Mouse (Mus musculus): Measurements from ENCODE around the gene Tmem56. TPM values are rescaled to one million over a fixed set of nuclear protein-coding genes. Genes with fewer than 3 reads are reported as not detected.

The Tmem56 gene
- polyA plus RNA-seq, 1 experiment from 2014 or later, result 0.98 TPM

DNA sequence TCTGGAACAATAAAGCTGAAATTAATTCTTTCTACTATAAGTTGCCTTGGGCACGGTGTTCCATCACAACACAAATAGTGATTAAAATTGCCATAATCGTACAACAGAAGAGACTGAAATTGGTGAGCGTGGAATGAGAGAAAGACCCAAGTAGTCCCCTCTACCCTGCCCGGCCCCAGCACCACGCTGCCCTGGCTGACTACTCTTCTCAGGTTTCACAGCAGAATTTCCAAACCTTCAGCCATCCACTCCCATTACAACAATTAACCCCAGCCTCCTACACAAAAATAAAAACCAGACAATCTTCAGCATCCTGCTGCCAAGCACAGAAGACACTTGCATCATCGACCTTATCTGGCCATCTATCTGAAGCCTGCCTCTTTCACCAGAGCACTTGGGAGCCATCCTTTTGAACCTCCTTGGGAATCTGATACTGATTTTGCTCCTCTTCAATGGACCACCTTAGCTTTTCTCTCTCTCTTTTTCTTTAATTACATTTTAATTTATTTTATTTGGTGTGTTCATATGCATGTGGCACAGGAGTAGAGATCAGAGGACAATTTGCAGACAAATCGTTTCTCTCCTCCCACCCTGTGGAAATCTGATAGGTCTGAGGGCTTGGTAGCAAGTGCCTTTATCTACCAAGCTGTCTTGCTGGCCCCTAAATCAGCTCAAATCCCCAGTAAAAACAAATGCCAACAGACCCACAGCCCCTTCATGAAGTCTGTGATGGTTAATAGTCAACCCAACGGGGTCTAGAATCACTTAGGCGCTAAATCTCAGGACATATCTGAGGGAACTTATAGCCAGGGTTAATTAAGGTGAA lies 40.6 kb downstream of the Tmem56 start:
- Histone ChIP-seq H3K36me3 (ENCODE audit: control insufficient read depth, insufficient read depth, low read length) (no peaks in the 10 kb centered on the region), H3K4me2 (replicated peaks; ENCODE audit: low read depth, low read length) (no peak overlapping the region), H3K4me3 (ENCODE audit: low read depth, low read length) (no peak overlapping the region), H3K9ac (replicated peaks; ENCODE audit: low read depth, low read length) (no peak overlapping the region), H3K4me1 (ENCODE audit: control insufficient read depth, insufficient read depth, low read length) (no peaks in the 10 kb centered on the region), H3K27ac (ENCODE audit: low read length) (no peak overlapping the region), H3K27me3 (ENCODE audit: control insufficient read depth, insufficient read depth, low read length) (no peaks in the 10 kb centered on the region), H3K9me3 (ENCODE audit: control insufficient read depth, low read depth, low read length) (no peaks in the 10 kb centered on the region)
- ATAC-seq (ENCODE audit: insufficient number of reproducible peaks, insufficient read depth, low FRiP score, low read depth), result no peak
- 50% methylated on average over 9 of the region's 9 CpGs for WGBS

DNA sequence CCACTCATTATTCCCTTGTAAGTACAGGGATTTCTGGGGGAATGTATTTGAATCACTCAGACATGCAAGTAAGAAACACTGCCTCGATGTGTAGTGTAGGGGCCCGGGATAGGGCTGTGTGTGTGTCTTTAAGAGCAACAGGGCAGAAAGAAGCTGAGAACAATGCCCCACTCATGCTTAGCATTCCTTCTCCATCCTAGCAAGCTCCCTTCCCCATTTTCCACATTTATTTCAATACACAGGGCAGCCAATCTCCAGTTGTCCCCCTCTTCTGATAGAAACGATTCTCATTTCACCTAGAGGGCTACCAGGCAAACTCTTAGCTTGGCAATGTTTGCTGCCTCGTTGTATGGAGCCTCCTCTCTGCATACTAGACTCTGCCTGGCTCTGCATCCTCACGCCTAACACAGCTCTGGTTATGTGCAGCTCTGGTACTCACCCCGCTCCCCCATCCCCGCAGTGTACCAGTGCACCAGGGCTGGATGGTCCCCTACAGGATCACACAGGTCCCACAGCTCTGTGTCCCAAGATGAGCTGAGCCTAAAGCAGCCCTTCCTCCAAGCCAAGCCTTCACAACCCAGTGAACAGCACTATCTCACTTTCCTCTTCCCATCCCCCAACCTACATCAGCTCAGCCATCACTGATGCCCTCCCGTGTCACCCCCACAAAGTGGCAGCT lies 42.4 kb downstream of the Tmem56 start:
- Histone ChIP-seq H3K4me2 (replicated peaks; ENCODE audit: low read depth, low read length) (no peak overlapping the region), H3K36me3 (ENCODE audit: control insufficient read depth, insufficient read depth, low read length) (no peaks in the 10 kb centered on the region), H3K4me1 (ENCODE audit: control insufficient read depth, insufficient read depth, low read length) (no peaks in the 10 kb centered on the region), H3K4me3 (ENCODE audit: low read depth, low read length) (no peak overlapping the region), H3K27ac (ENCODE audit: low read length) (no peak overlapping the region), H3K27me3 (ENCODE audit: control insufficient read depth, insufficient read depth, low read length) (no peaks in the 10 kb centered on the region), H3K9me3 (ENCODE audit: control insufficient read depth, low read depth, low read length) (no peaks in the 10 kb centered on the region), H3K9ac (replicated peaks; ENCODE audit: low read depth, low read length) (no peak overlapping the region)
- WGBS, result 54% methylated on average over 8 of the region's 8 CpGs
- ATAC-seq (ENCODE audit: insufficient number of reproducible peaks, insufficient read depth, low FRiP score, low read depth), result no peak

DNA sequence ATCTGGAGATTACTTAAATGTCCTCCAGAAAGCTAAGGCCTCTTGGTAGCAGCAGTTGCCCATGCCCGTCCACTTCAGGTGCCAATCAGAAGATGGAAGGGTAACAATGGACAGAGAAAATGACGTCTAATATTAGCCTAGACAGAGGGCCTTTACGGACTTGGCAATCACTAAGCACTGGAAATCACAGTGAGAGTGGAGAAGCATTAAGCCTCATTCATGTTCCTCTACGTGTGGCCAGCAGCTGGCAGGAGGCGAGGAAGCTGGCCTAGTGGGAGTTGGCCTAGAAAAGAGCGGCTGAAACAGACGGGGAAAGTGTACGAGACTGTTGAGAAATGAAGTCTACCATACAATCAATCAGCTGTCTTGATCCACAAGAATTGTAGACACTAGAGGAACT lies 43.8 kb downstream of the Tmem56 start:
- H3K4me3 ChIP-seq (ENCODE audit: low read depth, low read length), result no peak overlapping the region
- H3K4me1 ChIP-seq (ENCODE audit: control insufficient read depth, insufficient read depth, low read length), result no peaks in the 10 kb centered on the region
- H3K27me3 ChIP-seq (ENCODE audit: control insufficient read depth, insufficient read depth, low read length), result no peaks in the 10 kb centered on the region
- ATAC-seq (ENCODE audit: insufficient number of reproducible peaks, insufficient read depth, low FRiP score, low read depth), result no peak
- H3K9me3 ChIP-seq (ENCODE audit: control insufficient read depth, low read depth, low read length), result no peaks in the 10 kb centered on the region
- H3K9ac ChIP-seq (replicated peaks; ENCODE audit: low read depth, low read length), result no peak overlapping the region
- no peak overlapping the region for H3K4me2 ChIP-seq (replicated peaks; ENCODE audit: low read depth, low read length)
- WGBS, result 73% methylated on average over 8 of the region's 8 CpGs
- no peak overlapping the region for H3K27ac ChIP-seq (ENCODE audit: low read length)
- H3K36me3 ChIP-seq (ENCODE audit: control insufficient read depth, insufficient read depth, low read length), result no peaks in the 10 kb centered on the region

DNA sequence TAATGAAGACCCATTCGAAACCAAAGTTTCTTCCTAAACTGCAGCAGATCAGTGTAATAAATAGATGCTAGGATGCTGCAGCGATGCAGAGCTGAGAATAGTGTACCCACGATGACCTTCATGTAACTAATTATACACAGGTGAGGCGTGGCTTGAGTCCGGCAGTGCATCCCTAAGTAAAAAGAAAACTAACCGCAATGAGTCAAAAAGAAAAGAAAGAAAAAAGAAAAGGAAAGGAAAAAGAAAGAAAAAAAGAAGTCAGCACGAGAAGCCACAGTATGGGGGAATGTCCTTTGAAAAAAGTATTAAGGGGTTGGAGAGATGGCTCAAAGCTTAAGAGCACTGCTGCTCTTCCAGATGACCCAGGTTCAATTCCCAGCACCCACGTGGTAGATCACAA lies 58.1 kb downstream of the Tmem56 start:
- H3K27ac ChIP-seq (ENCODE audit: low read length), result no peak overlapping the region
- 83% methylated on average over 8 of the region's 8 CpGs for WGBS
- H3K9me3 ChIP-seq (ENCODE audit: control insufficient read depth, low read depth, low read length), result no peaks in the 10 kb centered on the region
- no peaks in the 10 kb centered on the region for H3K4me1 ChIP-seq (ENCODE audit: control insufficient read depth, insufficient read depth, low read length)
- ATAC-seq (ENCODE audit: insufficient number of reproducible peaks, insufficient read depth, low FRiP score, low read depth), result no peak
- H3K36me3 ChIP-seq (ENCODE audit: control insufficient read depth, insufficient read depth, low read length), result no peaks in the 10 kb centered on the region
- H3K4me3 ChIP-seq (ENCODE audit: low read depth, low read length), result no peak overlapping the region
- no peaks in the 10 kb centered on the region for H3K27me3 ChIP-seq (ENCODE audit: control insufficient read depth, insufficient read depth, low read length)
- H3K4me2 ChIP-seq (replicated peaks; ENCODE audit: low read depth, low read length), result no peak overlapping the region
- no peak overlapping the region for H3K9ac ChIP-seq (replicated peaks; ENCODE audit: low read depth, low read length)

DNA sequence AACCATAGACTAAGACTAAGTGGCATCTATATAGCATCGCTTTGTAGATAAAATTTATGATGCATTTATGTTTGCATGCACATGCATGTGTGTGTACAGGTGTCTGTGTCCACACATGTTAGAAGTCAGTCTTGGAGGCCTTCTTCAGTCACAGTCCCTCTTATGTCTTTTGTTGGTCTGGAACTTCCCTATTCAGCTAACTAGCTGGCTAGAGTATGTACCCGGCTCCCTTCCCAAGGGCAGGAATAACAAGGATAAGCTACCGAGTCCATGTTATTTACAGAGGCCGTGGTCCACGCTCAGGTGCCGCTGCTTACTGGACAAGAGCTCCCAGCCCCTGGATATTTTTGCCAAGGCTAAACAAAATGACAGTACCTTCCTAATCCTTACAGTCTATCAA lies 58.7 kb downstream of the Tmem56 start:
- no peak for ATAC-seq (ENCODE audit: insufficient number of reproducible peaks, insufficient read depth, low FRiP score, low read depth)
- H3K4me1 ChIP-seq (ENCODE audit: control insufficient read depth, insufficient read depth, low read length), result no peaks in the 10 kb centered on the region
- H3K9me3 ChIP-seq (ENCODE audit: control insufficient read depth, low read depth, low read length), result no peaks in the 10 kb centered on the region
- H3K27ac ChIP-seq (ENCODE audit: low read length), result no peak overlapping the region
- WGBS, result 94% methylated on average over 6 of the region's 6 CpGs
- no peak overlapping the region for H3K9ac ChIP-seq (replicated peaks; ENCODE audit: low read depth, low read length)
- no peaks in the 10 kb centered on the region for H3K27me3 ChIP-seq (ENCODE audit: control insufficient read depth, insufficient read depth, low read length)
- H3K4me3 ChIP-seq (ENCODE audit: low read depth, low read length), result no peak overlapping the region
- no peaks in the 10 kb centered on the region for H3K36me3 ChIP-seq (ENCODE audit: control insufficient read depth, insufficient read depth, low read length)
- H3K4me2 ChIP-seq (replicated peaks; ENCODE audit: low read depth, low read length), result no peak overlapping the region

DNA sequence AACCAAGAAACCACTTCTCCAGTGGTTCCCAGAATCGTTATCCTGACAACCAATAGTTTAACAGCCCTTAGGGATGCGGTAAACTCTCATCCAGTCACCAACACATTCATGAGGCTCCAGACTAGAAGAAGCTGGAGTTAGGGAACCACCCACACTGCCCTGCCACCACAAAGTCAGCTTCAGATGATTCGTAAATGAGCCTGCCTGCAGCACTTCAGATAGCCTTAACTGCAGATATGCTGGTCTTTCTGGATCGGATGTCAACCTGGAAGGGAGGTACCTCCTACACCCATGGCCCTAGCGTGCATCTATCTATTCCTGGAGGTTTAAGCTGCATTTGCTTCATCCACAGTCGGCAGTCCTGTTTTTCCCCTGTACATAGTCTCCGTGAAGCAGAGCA lies 60.9 kb downstream of the Tmem56 start:
- Histone ChIP-seq H3K4me3 (ENCODE audit: low read depth, low read length) (no peak overlapping the region), H3K4me2 (replicated peaks; ENCODE audit: low read depth, low read length) (no peak overlapping the region), H3K9me3 (ENCODE audit: control insufficient read depth, low read depth, low read length) (no peaks in the 10 kb centered on the region), H3K9ac (replicated peaks; ENCODE audit: low read depth, low read length) (no peak overlapping the region), H3K27ac (ENCODE audit: low read length) (no peak overlapping the region), H3K27me3 (ENCODE audit: control insufficient read depth, insufficient read depth, low read length) (no peaks in the 10 kb centered on the region), H3K36me3 (ENCODE audit: control insufficient read depth, insufficient read depth, low read length) (no peaks in the 10 kb centered on the region), H3K4me1 (ENCODE audit: control insufficient read depth, insufficient read depth, low read length) (no peaks in the 10 kb centered on the region)
- ATAC-seq (ENCODE audit: insufficient number of reproducible peaks, insufficient read depth, low FRiP score, low read depth), result no peak
- 74% methylated on average over 7 of the region's 7 CpGs for WGBS

DNA sequence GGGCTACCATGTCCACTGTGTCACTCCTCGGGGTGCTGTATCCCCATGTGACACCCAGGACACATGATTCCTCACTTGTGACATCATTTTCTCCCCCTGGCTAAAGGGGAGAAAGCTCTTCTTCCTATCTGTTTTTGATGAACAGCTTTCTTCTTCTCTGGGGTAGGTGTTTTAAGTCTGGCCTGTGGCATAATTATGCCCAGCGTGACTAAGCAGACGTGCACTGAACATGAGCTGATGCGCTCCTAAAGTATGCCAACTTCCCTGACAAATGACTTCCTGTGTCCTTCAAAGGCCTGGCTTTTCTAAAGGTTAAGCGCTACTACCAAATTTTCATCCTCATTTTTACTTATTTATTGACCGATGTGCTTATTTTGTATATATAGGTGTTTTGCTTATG lies 65.9 kb downstream of the Tmem56 start:
- H3K4me3 ChIP-seq (ENCODE audit: low read depth, low read length), result no peak overlapping the region
- H3K9me3 ChIP-seq (ENCODE audit: control insufficient read depth, low read depth, low read length), result no peaks in the 10 kb centered on the region
- 76% methylated on average over 6 of the region's 6 CpGs for WGBS
- H3K36me3 ChIP-seq (ENCODE audit: control insufficient read depth, insufficient read depth, low read length), result no peaks in the 10 kb centered on the region
- no peak for ATAC-seq (ENCODE audit: insufficient number of reproducible peaks, insufficient read depth, low FRiP score, low read depth)
- no peak overlapping the region for H3K9ac ChIP-seq (replicated peaks; ENCODE audit: low read depth, low read length)
- H3K27ac ChIP-seq (ENCODE audit: low read length), result no peak overlapping the region
- H3K4me1 ChIP-seq (ENCODE audit: control insufficient read depth, insufficient read depth, low read length), result no peaks in the 10 kb centered on the region
- no peak overlapping the region for H3K4me2 ChIP-seq (replicated peaks; ENCODE audit: low read depth, low read length)
- no peaks in the 10 kb centered on the region for H3K27me3 ChIP-seq (ENCODE audit: control insufficient read depth, insufficient read depth, low read length)

DNA sequence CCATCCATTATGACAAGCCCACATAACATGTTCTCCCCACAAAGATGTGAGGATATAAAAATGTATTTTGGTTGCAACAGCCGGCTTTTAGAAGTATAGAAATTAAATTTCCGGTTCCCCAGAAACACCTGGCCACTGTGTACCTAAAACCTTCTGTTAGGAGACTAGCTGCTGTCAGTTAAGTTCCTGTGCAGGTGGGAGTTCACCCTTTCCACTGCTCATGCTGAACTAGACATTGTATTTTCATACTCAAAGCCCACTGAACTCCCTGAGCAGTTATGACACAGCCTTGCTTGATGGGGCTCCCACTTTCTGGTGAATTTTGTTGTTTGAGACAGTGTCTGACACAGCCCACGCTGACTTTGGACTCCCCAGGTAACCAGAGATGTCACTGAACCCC lies 69.4 kb downstream of the Tmem56 start:
- no peaks in the 10 kb centered on the region for H3K27me3 ChIP-seq (ENCODE audit: control insufficient read depth, insufficient read depth, low read length)
- H3K27ac ChIP-seq (ENCODE audit: low read length), result no peak overlapping the region
- no peak overlapping the region for H3K9ac ChIP-seq (replicated peaks; ENCODE audit: low read depth, low read length)
- WGBS, result 72% methylated on average over 3 of the region's 3 CpGs
- H3K4me3 ChIP-seq (ENCODE audit: low read depth, low read length), result no peak overlapping the region
- H3K36me3 ChIP-seq (ENCODE audit: control insufficient read depth, insufficient read depth, low read length), result no peaks in the 10 kb centered on the region
- H3K9me3 ChIP-seq (ENCODE audit: control insufficient read depth, low read depth, low read length), result no peaks in the 10 kb centered on the region
- no peak overlapping the region for H3K4me2 ChIP-seq (replicated peaks; ENCODE audit: low read depth, low read length)
- ATAC-seq (ENCODE audit: insufficient number of reproducible peaks, insufficient read depth, low FRiP score, low read depth), result no peak
- no peaks in the 10 kb centered on the region for H3K4me1 ChIP-seq (ENCODE audit: control insufficient read depth, insufficient read depth, low read length)
